Mouse (Mus musculus) adrenal gland, postnatal 25 days (tissue): ENCODE data around the gene Gm11037. TPM values are rescaled to one million over a fixed set of nuclear protein-coding genes. Genes with fewer than 3 reads are reported as not detected.

Experiments
- total RNA-seq: library from RNA; stranded (reverse); gene quantifications from 2 replicates; pipeline ENCODE4 v1.2.3, GENCODE M21; 2021

The Gm11037 gene
- total RNA-seq, 1 experiment from 2014 or later = not detected

Other genes with a start within 250 kb of the Gm11037 start
- 29.6 and 38.9 TPM in 2 replicates for gene 4930402H24Rik, start 227.1 kb upstream of the Gm11037 start, total RNA-seq
- 35.0 and 41.2 TPM in 2 replicates for gene Atrn, start 227.0 kb upstream of the Gm11037 start, total RNA-seq
- gene Gfra4, start 90.4 kb upstream of the Gm11037 start, total RNA-seq = 4.2 and 6.3 TPM in 2 replicates
- 3.8 and 4.8 TPM in 2 replicates for gene Adam33, start 69.7 kb upstream of the Gm11037 start, total RNA-seq
- 2.6 and 2.7 TPM in 2 replicates for gene Siglec1, start 46.7 kb upstream of the Gm11037 start, total RNA-seq
- 10.8 and 12.2 TPM in 2 replicates for gene Hspa12b, start 6.2 kb upstream of the Gm11037 start, total RNA-seq
- 59.8 and 74.8 TPM in 2 replicates for gene 1700037H04Rik, start 26.6 kb downstream of the Gm11037 start, total RNA-seq
- 52.9 and 66.5 TPM in 2 replicates for gene Cenpb, start 46.6 kb downstream of the Gm11037 start, total RNA-seq
- 8.3 and 10.8 TPM in 2 replicates for gene Cdc25b, start 53.5 kb downstream of the Gm11037 start, total RNA-seq
- gene Spef1, start 53.8 kb downstream of the Gm11037 start, total RNA-seq = 5.0 and 7.6 TPM in 2 replicates
- gene Ap5s1, start 73.6 kb downstream of the Gm11037 start, total RNA-seq = 18.6 and 24.5 TPM in 2 replicates
- 44.2 and 45.9 TPM in 2 replicates for gene Mavs, start 100.6 kb downstream of the Gm11037 start, total RNA-seq
- gene Pank2, start 129.0 kb downstream of the Gm11037 start, total RNA-seq = 65.7 and 72.4 TPM in 2 replicates
- 6.2 and 6.4 TPM in 2 replicates for gene Rnf24, start 219.4 kb downstream of the Gm11037 start, total RNA-seq